Mouse (Mus musculus): ENCODE measurements around the gene Slc12a9.
A peak's percentile ranks its signal among the peaks of the same experiment; 100 is the strongest.
"Not testable (repeated sequence)": the region's sequence is repeated elsewhere in the genome, so short reads cannot be mapped to it uniquely, and the experiment has no call there.

Slc12a9 gene

GRCm38 (mm10) chr5:137286655-137287031 is 46.8 kb downstream of the Slc12a9 start:
- DNase-seq = peak; percentile 96 to 97

DNA sequence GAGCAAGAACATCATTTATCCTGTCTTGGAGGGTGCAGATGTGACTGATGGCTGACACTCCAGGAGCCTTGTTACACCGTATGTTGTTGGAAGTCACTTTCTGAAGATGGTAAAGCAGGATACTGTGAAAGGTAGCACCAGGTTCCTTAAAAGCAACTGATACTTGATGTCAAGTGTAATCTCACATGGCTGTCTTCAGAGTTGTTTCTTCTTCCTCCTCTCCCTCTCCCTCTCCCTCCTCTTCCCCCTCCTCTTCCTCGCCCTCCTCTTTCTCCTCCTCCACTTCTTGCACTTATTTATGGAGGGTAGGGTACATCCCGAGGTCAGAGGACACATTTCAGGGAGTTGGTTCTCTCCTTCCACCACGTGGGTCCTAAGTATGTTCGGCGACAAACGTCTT is 47.4 kb downstream of the Slc12a9 start:
- DNase-seq = no peak

- peak; percentile 71 to 87 for DNase-seq
Measured at GRCm38 (mm10) chr5:137285045-137285444, 48.4 kb downstream of the Slc12a9 start.

DNA sequence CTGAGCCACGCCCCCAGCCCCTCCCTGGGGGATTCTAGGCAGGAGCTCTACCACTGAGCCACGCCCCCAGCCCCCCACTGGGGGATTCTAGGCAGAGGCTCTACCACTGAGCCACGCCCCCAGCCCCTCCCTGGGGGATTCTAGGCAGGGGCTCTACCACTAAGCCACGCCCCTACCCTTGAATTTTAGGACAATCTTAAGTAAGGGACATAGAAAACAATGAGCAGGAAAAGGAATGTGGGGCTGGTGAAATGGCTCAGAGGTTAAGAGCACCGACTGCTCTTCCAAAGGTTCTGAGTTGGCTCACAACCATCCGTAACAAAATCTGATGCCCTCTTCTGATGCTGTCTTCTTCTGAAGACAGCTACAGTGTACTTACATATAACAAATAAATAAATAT is 49.0 kb downstream of the Slc12a9 start:
- DNase-seq = not testable (repeated sequence)

GRCm38 (mm10) chr5:137277360-137278342 is 55.7 kb downstream of the Slc12a9 start:
- peak; percentile 63 to 65 for DNase-seq

- DNase-seq = no peak
Measured at GRCm38 (mm10) chr5:137268131-137268910, 65.1 kb downstream of the Slc12a9 start.

GRCm38 (mm10) chr5:137264787-137265186 is 68.6 kb downstream of the Slc12a9 start:
- DNase-seq = no peak
